Mouse (Mus musculus) liver, embryonic 13.5 days (tissue): Measurements from ENCODE around the gene Il34. TPM values are rescaled to one million over a fixed set of nuclear protein-coding genes. Genes with fewer than 3 reads are reported as not detected.

Source experiments
- ATAC-seq: fragments of 200-750 bp; cut with Nextera tagmentation; 2 replicates; pipeline ENCODE4 v1.8.0; 2017; ENCODE audit warnings: low read depth, mild to moderate bottlenecking, moderate number of reproducible peaks, moderate library complexity
- DNase-seq: peaks from one replicate; pipeline ENCODE4 v3.0.0; 2022
- H3K27ac ChIP-seq: fragments of 300-500 bp; sonication (generic); 2 replicates; pipeline ENCODE4 v1.5.1; 2015; ENCODE audit warnings: moderate library complexity, mild to moderate bottlenecking, inconsistent platforms
- H3K27me3 ChIP-seq: fragments of 300-500 bp; sonication (generic); 2 replicates; pipeline ENCODE4 v1.6.1; 2015; ENCODE audit warnings: mild to moderate bottlenecking, inconsistent platforms
- H3K36me3 ChIP-seq: fragments of 300-500 bp; sonication (generic); 2 replicates; pipeline ENCODE4 v1.6.1; 2015; ENCODE audit warnings: mild to moderate bottlenecking, inconsistent platforms
- H3K4me1 ChIP-seq: fragments of 300-500 bp; sonication (generic); replicated peaks from 2 replicates; pipeline ENCODE4 v1.6.1; 2015; ENCODE audit warnings: inconsistent platforms
- H3K4me2 ChIP-seq: fragments of 300-500 bp; sonication (generic); 2 replicates; pipeline ENCODE4 v1.6.1; 2015; ENCODE audit warnings: inconsistent platforms, mild to moderate bottlenecking, moderate library complexity
- H3K4me3 ChIP-seq: fragments of 300-500 bp; sonication (generic); replicated peaks from 2 replicates; pipeline ENCODE4 v1.5.1; 2015; ENCODE audit warnings: mild to moderate bottlenecking, inconsistent platforms
- H3K9ac ChIP-seq: fragments of 300-500 bp; sonication (generic); 2 replicates; pipeline ENCODE4 v1.6.1; 2015; ENCODE audit warnings: mild to moderate bottlenecking, inconsistent platforms
- H3K9me3 ChIP-seq: fragments of 300-500 bp; sonication (generic); replicated peaks from 2 replicates; pipeline ENCODE4 v1.6.1; 2016; ENCODE audit warnings: inconsistent platforms
- WGBS: fragments of 180-500 bp; shearing (Covaris S2); methylation state at CpG from one replicate; pipeline ENCODE4 v1.1.7; 2015; ENCODE audit not compliant: insufficient replicate concordance; 5-methylcytosine and 5-hydroxymethylcytosine counted together
- polyA plus RNA-seq: library from polyadenylated mRNA; unstranded; fragments of >200 nt; fragmentation: Nextera tagmentation; extraction: Ambion mirVana; gene quantifications from 2 replicates; pipeline ENCODE4 v1.2.1, GENCODE M21; 2015

The Il34 gene
- polyA plus RNA-seq: 0.06 and 0.14 TPM in 2 replicates

GRCm38 (mm10) chr8:110805669-110806068, at the start of gene Il34:
Gene Il34, minus strand, starts transcription at chr8:110805924.
- H3K9me3 ChIP-seq: no peaks in the 10 kb centered on the region
- ATAC-seq: no peak
- no peak within 1 kb of the TSS for H3K4me3 ChIP-seq
- no peak within 1 kb of the TSS for H3K9ac ChIP-seq
- H3K4me2 ChIP-seq: no peak within 1 kb of the TSS
- 29% methylated on average over 12 of the region's 12 CpGs for WGBS
- H3K27me3 ChIP-seq: no peaks in the 10 kb centered on the region
- H3K27ac ChIP-seq: no peak within 1 kb of the TSS
- H3K4me1 ChIP-seq: peaks cover 4% of the 10 kb centered on the region; the same call in 1 of the 2 replicates
- DNase-seq: no peak
- H3K36me3 ChIP-seq: peaks cover 18% of the 10 kb centered on the region

GRCm38 (mm10) chr8:110851186-110851585, 45.5 kb upstream of the Il34 start:
- Histone ChIP-seq H3K27ac (no peak overlapping the region), H3K4me2 (no peak overlapping the region), H3K27me3 (no peaks in the 10 kb centered on the region), H3K9me3 (no peaks in the 10 kb centered on the region), H3K4me3 (no peak overlapping the region), H3K36me3 (peaks cover 67% of the 10 kb centered on the region), H3K4me1 (peaks cover 16% of the 10 kb centered on the region), H3K9ac (no peak overlapping the region)
- 87% methylated on average over 10 of the region's 10 CpGs for WGBS
- DNase-seq (no peak), ATAC-seq (no peak)

- ATAC-seq (no peak), DNase-seq (no peak)
- Histone ChIP-seq H3K36me3 (peaks cover 53% of the 10 kb centered on the region), H3K4me1 (peaks cover 41% of the 10 kb centered on the region), H3K27ac (peak overlapping the region; percentile 83), H3K9me3 (no peaks in the 10 kb centered on the region), H3K27me3 (no peaks in the 10 kb centered on the region), H3K4me3 (peak overlapping the region; percentile 83), H3K9ac (peak overlapping the region; percentile 93), H3K4me2 (peak overlapping the region; percentile 87)
- WGBS: 43% methylated on average over 14 of the region's 14 CpGs
Measured at GRCm38 (mm10) chr8:110847645-110848495, 42.1 kb upstream of the Il34 start.

GRCm38 (mm10) chr8:110847171-110847549, 41.4 kb upstream of the Il34 start:
- Histone ChIP-seq H3K4me3 (peak overlapping the region; percentile 83), H3K36me3 (peaks cover 53% of the 10 kb centered on the region), H3K9me3 (no peaks in the 10 kb centered on the region), H3K27me3 (no peaks in the 10 kb centered on the region), H3K27ac (peak overlapping the region; percentile 83), H3K4me1 (peaks cover 41% of the 10 kb centered on the region), H3K4me2 (peak overlapping the region; percentile 87), H3K9ac (peak overlapping the region; percentile 93)
- DNase-seq (no peak), ATAC-seq (peak; percentile 37)
- under 1% methylated on average over 13 of the region's 13 CpGs for WGBS

GRCm38 (mm10) chr8:110846405-110847170, 40.9 kb upstream of the Il34 start, which contains the start of the genes Cog4 and Sf3b3:
Gene Cog4, plus strand, starts transcription at chr8:110846600.
Gene Sf3b3, minus strand, starts transcription at chr8:110846787.
- peaks cover 52% of the 10 kb centered on the region for H3K36me3 ChIP-seq
- under 1% methylated on average over 53 of the region's 53 CpGs for WGBS
- no peaks in the 10 kb centered on the region for H3K9me3 ChIP-seq
- peak within 1 kb of the TSS; percentile 89 for H3K4me2 ChIP-seq
- no peaks in the 10 kb centered on the region for H3K27me3 ChIP-seq
- peaks cover 41% of the 10 kb centered on the region for H3K4me1 ChIP-seq
- H3K9ac ChIP-seq: peak within 1 kb of the TSS; percentile 93
- ATAC-seq: peak; percentile 87
- H3K4me3 ChIP-seq: peak within 1 kb of the TSS; percentile 83
- DNase-seq: peak; percentile 83
- peak within 1 kb of the TSS; percentile 83 for H3K27ac ChIP-seq

- 2% methylated on average over 17 of the region's 17 CpGs for WGBS
- Histone ChIP-seq H3K4me1 (peaks cover 43% of the 10 kb centered on the region), H3K4me3 (peak overlapping the region; percentile 83), H3K4me2 (peak overlapping the region; percentile 89), H3K36me3 (peaks cover 52% of the 10 kb centered on the region), H3K9me3 (no peaks in the 10 kb centered on the region), H3K27me3 (no peaks in the 10 kb centered on the region), H3K9ac (peak overlapping the region; percentile 93), H3K27ac (peak overlapping the region; percentile 83)
- no peak for DNase-seq
- ATAC-seq: peak; percentile 7; the same call in 1 of the 2 replicates
Measured at GRCm38 (mm10) chr8:110845821-110846404, 40.2 kb upstream of the Il34 start.

- Histone ChIP-seq H3K27me3 (no peaks in the 10 kb centered on the region), H3K4me1 (peaks cover 43% of the 10 kb centered on the region), H3K4me3 (peak overlapping the region; percentile 83), H3K9me3 (no peaks in the 10 kb centered on the region), H3K4me2 (peak overlapping the region; percentile 89), H3K9ac (peak overlapping the region; percentile 93), H3K36me3 (peaks cover 52% of the 10 kb centered on the region), H3K27ac (no peak overlapping the region)
- DNase-seq (no peak), ATAC-seq (no peak)
- 60% methylated on average over 3 of the region's 3 CpGs for WGBS
Measured at GRCm38 (mm10) chr8:110844941-110845340, 39.2 kb upstream of the Il34 start.

- peaks cover 34% of the 10 kb centered on the region for H3K4me1 ChIP-seq
- peaks cover 63% of the 10 kb centered on the region for H3K36me3 ChIP-seq
- H3K27me3 ChIP-seq: no peaks in the 10 kb centered on the region
- 79% methylated on average over 5 of the region's 5 CpGs for WGBS
- ATAC-seq (no peak), DNase-seq (no peak)
- 0 out of 2 replicates have a peak overlapping the region, but pooled peaks have one; percentile 89 for H3K4me2 ChIP-seq
- H3K27ac ChIP-seq: no peak overlapping the region
- no peaks in the 10 kb centered on the region for H3K9me3 ChIP-seq
- H3K9ac ChIP-seq: no peak overlapping the region; the same call in 1 of the 2 replicates
- no peak overlapping the region for H3K4me3 ChIP-seq
Measured at GRCm38 (mm10) chr8:110843207-110843606, 37.5 kb upstream of the Il34 start.

GRCm38 (mm10) chr8:110842012-110842574, 36.4 kb upstream of the Il34 start:
- Histone ChIP-seq H3K27ac (no peak overlapping the region), H3K9me3 (no peaks in the 10 kb centered on the region), H3K4me1 (peaks cover 27% of the 10 kb centered on the region), H3K4me2 (no peak overlapping the region), H3K36me3 (peaks cover 75% of the 10 kb centered on the region), H3K4me3 (no peak overlapping the region), H3K9ac (no peak overlapping the region), H3K27me3 (no peaks in the 10 kb centered on the region)
- ATAC-seq (no peak), DNase-seq (no peak)
- WGBS: 83% methylated on average over 3 of the region's 3 CpGs

GRCm38 (mm10) chr8:110831956-110832355, 26.2 kb upstream of the Il34 start:
- no peak overlapping the region for H3K27ac ChIP-seq
- H3K9me3 ChIP-seq: no peaks in the 10 kb centered on the region
- ATAC-seq (no peak), DNase-seq (no peak)
- H3K36me3 ChIP-seq: peaks cover 97% of the 10 kb centered on the region
- 85% methylated on average over 3 of the region's 3 CpGs for WGBS
- no peak overlapping the region for H3K4me3 ChIP-seq
- H3K9ac ChIP-seq: no peak overlapping the region
- H3K4me1 ChIP-seq: no peaks in the 10 kb centered on the region
- no peaks in the 10 kb centered on the region for H3K27me3 ChIP-seq
- no peak overlapping the region for H3K4me2 ChIP-seq

GRCm38 (mm10) chr8:110828511-110828910, 22.8 kb upstream of the Il34 start:
- no peaks in the 10 kb centered on the region for H3K27me3 ChIP-seq

More at GRCm38 (mm10) chr8:110828511-110828910, 22.8 kb upstream of the Il34 start:
- Histone ChIP-seq H3K9me3 (no peaks in the 10 kb centered on the region), H3K36me3 (peaks cover 98% of the 10 kb centered on the region), H3K4me2 (no peak overlapping the region), H3K27ac (no peak overlapping the region), H3K9ac (no peak overlapping the region), H3K4me3 (no peak overlapping the region), H3K4me1 (no peaks in the 10 kb centered on the region)
- no peak for ATAC-seq
- DNase-seq: no peak
- 82% methylated on average over 3 of the region's 3 CpGs for WGBS
